8 mouse cellular contexts compared by ENCODE assay signal in genomic region chr7:73399501-73400044, GRCm38 (mm10). TPM values are rescaled to one million over a fixed set of nuclear protein-coding genes. Genes with fewer than 3 reads are reported as not detected.
DNase-seq lines count a peak whose midpoint lies in the region; ATAC-seq and TF ChIP-seq lines count a peak whose summit lies in the region.

No protein-coding gene starts in this region.

- TF ChIP-seq POLR2A in CH12.LX (IDR thresholded peaks at IDR 0.05; ENCODE audit: low read depth, low read length): no peak

- H3K27ac ChIP-seq in CH12.LX (ENCODE audit: insufficient read depth, low read depth): no peak overlapping the region
- no peak overlapping the region for H3K27ac ChIP-seq in heart, embryonic 11.5 days (ENCODE audit: low read depth, low read length)
- no peak overlapping the region for H3K27ac ChIP-seq in kidney, embryonic 14.5 days (ENCODE audit: low read depth, low read length)
- no peak overlapping the region for H3K27ac ChIP-seq in liver, postnatal 0 days (ENCODE audit: low read depth)
- H3K27ac ChIP-seq in neural tube, embryonic 13.5 days (replicated peaks): peak overlapping the region; percentile 89

- WGBS in heart, embryonic 11.5 days (ENCODE audit: insufficient replicate concordance): 3% methylated on average over 19 of the region's 19 CpGs
- WGBS in kidney, embryonic 14.5 days: 2% methylated on average over 19 of the region's 19 CpGs
- WGBS in liver, postnatal 0 days (ENCODE audit: insufficient replicate concordance): 4% methylated on average over 19 of the region's 19 CpGs
- under 1% methylated on average over 19 of the region's 19 CpGs for WGBS in neural tube, embryonic 13.5 days

- TF ChIP-seq CTCF in CH12.LX (conservative IDR thresholded peaks at IDR 0.05 in 1 of 2, IDR thresholded peaks at IDR 0.05 in 1 of 2; ENCODE audit: low read depth in 2 of 2, low read length in 2 of 2): peak; percentile 46 to 83
- TF ChIP-seq CTCF in liver, postnatal 0 days (IDR thresholded peaks at IDR 0.05; ENCODE audit: low read depth): peak; percentile 76

- H3K36me3 ChIP-seq in CH12.LX (replicated peaks in 1 of 2; ENCODE audit: control insufficient read depth in 1 of 2, insufficient read depth in 1 of 2, low read length in 1 of 2): no peaks in the 10 kb centered on the region
- H3K36me3 ChIP-seq in heart, embryonic 11.5 days (ENCODE audit: control insufficient read depth, insufficient read depth, low read length): no peaks in the 10 kb centered on the region
- H3K36me3 ChIP-seq in kidney, embryonic 14.5 days (ENCODE audit: control insufficient read depth, insufficient read depth, low read length): no peaks in the 10 kb centered on the region
- H3K36me3 ChIP-seq in liver, postnatal 0 days (replicated peaks; ENCODE audit: insufficient read depth, low read length): no peaks in the 10 kb centered on the region
- 0 out of 2 replicates have a peak, but pooled peaks cover 4% of the 10 kb centered on the region for H3K36me3 ChIP-seq in neural tube, embryonic 13.5 days

- dilution Hi-C loops in CH12.LX (cut with MboI; ENCODE audit: extremely low pct_ligation_motif_present, extremely low pct_unique_long_range_greater_than_20kb, low sequenced_read_pairs): no loop called here

- TF ChIP-seq RAD21 in CH12.LX (IDR thresholded peaks at IDR 0.05; ENCODE audit: low read depth, low read length): peak; percentile 86

- no peaks in the 10 kb centered on the region for H3K9me3 ChIP-seq in CH12.LX (replicated peaks; ENCODE audit: low read length)
- no peaks in the 10 kb centered on the region for H3K9me3 ChIP-seq in heart, embryonic 11.5 days (replicated peaks; ENCODE audit: control insufficient read depth, low read length)
- no peaks in the 10 kb centered on the region for H3K9me3 ChIP-seq in kidney, embryonic 14.5 days (ENCODE audit: control insufficient read depth, low read length)
- H3K9me3 ChIP-seq in liver, postnatal 0 days (ENCODE audit: low read length): no peaks in the 10 kb centered on the region
- no peaks in the 10 kb centered on the region for H3K9me3 ChIP-seq in neural tube, embryonic 13.5 days

- peaks cover 17% of the 10 kb centered on the region for H3K27me3 ChIP-seq in CH12.LX (replicated peaks)
- peaks cover 45% of the 10 kb centered on the region for H3K27me3 ChIP-seq in heart, embryonic 11.5 days (ENCODE audit: control insufficient read depth, insufficient read depth, low read length)
- no peaks in the 10 kb centered on the region for H3K27me3 ChIP-seq in kidney, embryonic 14.5 days (ENCODE audit: control insufficient read depth, insufficient read depth, low read length)
- peaks cover 43% of the 10 kb centered on the region for H3K27me3 ChIP-seq in liver, postnatal 0 days (ENCODE audit: insufficient read depth, low read length)
- no peaks in the 10 kb centered on the region for H3K27me3 ChIP-seq in neural tube, embryonic 13.5 days

- no peak overlapping the region for H3K9ac ChIP-seq in CH12.LX (ENCODE audit: insufficient read depth, low read depth)
- H3K9ac ChIP-seq in heart, embryonic 11.5 days (ENCODE audit: low read depth, low read length): no peak overlapping the region
- H3K9ac ChIP-seq in kidney, embryonic 14.5 days (ENCODE audit: low read depth, low read length): peak overlapping the region; percentile 44; the same call in 1 of the 2 replicates
- no peak overlapping the region for H3K9ac ChIP-seq in liver, postnatal 0 days (replicated peaks)
- H3K9ac ChIP-seq in neural tube, embryonic 13.5 days: peak overlapping the region; percentile 68

- H3K4me3 ChIP-seq in CH12.LX (replicated peaks in 1 of 3; ENCODE audit: low read depth in 2 of 3, low read length in 2 of 3, poor library complexity in 1 of 3): peak overlapping the region in 2 of 3 experiments; percentile 16 to 32
- H3K4me3 ChIP-seq in heart, embryonic 11.5 days (ENCODE audit: low read depth, low read length): peak overlapping the region; percentile 28
- H3K4me3 ChIP-seq in kidney, embryonic 14.5 days (ENCODE audit: low read length): peak overlapping the region; percentile 35
- no peak overlapping the region for H3K4me3 ChIP-seq in liver, postnatal 0 days (ENCODE audit: low read depth, low read length)
- peak overlapping the region; percentile 31 for H3K4me3 ChIP-seq in neural tube, embryonic 13.5 days

- peak overlapping the region; percentile 67 for H3K4me2 ChIP-seq in CH12.LX (ENCODE audit: insufficient read depth, low read depth, poor library complexity, severe bottlenecking)
- H3K4me2 ChIP-seq in heart, embryonic 11.5 days: peak overlapping the region; percentile 63
- H3K4me2 ChIP-seq in kidney, embryonic 14.5 days (replicated peaks; ENCODE audit: low read depth, low read length): peak overlapping the region; percentile 67
- H3K4me2 ChIP-seq in liver, postnatal 0 days (ENCODE audit: low read depth, low read length): peak overlapping the region; percentile 61
- peak overlapping the region; percentile 90 for H3K4me2 ChIP-seq in neural tube, embryonic 13.5 days

- DNase-seq in CH12.LX (ENCODE audit: extremely low read depth): peak; percentile 86
- peak; percentile 93 for DNase-seq in adrenal gland, postnatal 14 days
- peak; percentile 67 for DNase-seq in embryo, embryonic 11.5 days (ENCODE audit: low read depth, low spot score)
- peak; percentile 71 for DNase-seq in liver, postnatal 0 days
- DNase-seq in urinary bladder, postnatal 36 days (ENCODE audit: low spot score in 2 of 2): peak; percentile 60 to 73

- peak; percentile 60; the same call in 1 of the 2 replicates for ATAC-seq in heart, embryonic 11.5 days (replicated peaks; ENCODE audit: insufficient number of reproducible peaks, low FRiP score, low TSS enrichment)
- ATAC-seq in kidney, embryonic 14.5 days (ENCODE audit: low FRiP score, low TSS enrichment): peak; percentile 55
- peak; percentile 51; the same call in 1 of the 2 replicates for ATAC-seq in liver, postnatal 0 days
- ATAC-seq in neural tube, embryonic 13.5 days (ENCODE audit: low read depth): peak; percentile 71

- peaks cover 3 to 11% of the 10 kb centered on the region in 2 experiments; a peak in 3 of 4 replicates for H3K4me1 ChIP-seq in CH12.LX (ENCODE audit: control insufficient read depth in 1 of 2, insufficient read depth in 2 of 2)
- peaks cover 23% of the 10 kb centered on the region for H3K4me1 ChIP-seq in heart, embryonic 11.5 days (ENCODE audit: control insufficient read depth, insufficient read depth, low read length)
- H3K4me1 ChIP-seq in kidney, embryonic 14.5 days (ENCODE audit: control insufficient read depth, insufficient read depth, low read length): peaks cover 54% of the 10 kb centered on the region
- peaks cover 7% of the 10 kb centered on the region; the same call in 1 of the 2 replicates for H3K4me1 ChIP-seq in liver, postnatal 0 days (ENCODE audit: insufficient read depth)
- H3K4me1 ChIP-seq in neural tube, embryonic 13.5 days (replicated peaks): peaks cover 91% of the 10 kb centered on the region

- in situ Hi-C loops in CH12.LX (cut with MboI; ENCODE audit: low pct_ligation_motif_present, low pct_unique_long_range_greater_than_20kb, low sequenced_read_pairs): loop anchor here (25.0 kb wide), 1 partner anchor 1012 kb away; no protein-coding TSS in a partner anchor

- H3K79me2 ChIP-seq in CH12.LX (replicated peaks; ENCODE audit: control insufficient read depth, extremely low read depth, insufficient read depth, poor library complexity, severe bottlenecking): no peaks in the 10 kb centered on the region

- no peak for TF ChIP-seq EP300 in CH12.LX (IDR thresholded peaks at IDR 0.05; ENCODE audit: low read length)
- no peak for TF ChIP-seq EP300 in liver, postnatal 0 days (IDR thresholded peaks at IDR 0.05; ENCODE audit: low read depth)

TF ChIP-seq in CH12.LX, 34 proteins besides CTCF, POLR2A, EP300 and RAD21 (continues in another document):
- TF ChIP-seq USF2 (conservative IDR thresholded peaks at IDR 0.05; ENCODE audit: low read depth, low read length) (no peak), HCFC1 (IDR thresholded peaks at IDR 0.05; ENCODE audit: low read depth, low read length) (no peak), JUND (conservative IDR thresholded peaks at IDR 0.05; ENCODE audit: low read depth, low read length) (no peak), ZC3H11A (IDR thresholded peaks at IDR 0.05; ENCODE audit: low read depth, low read length) (peak; percentile 50; the same call in 1 of the 2 replicates), JUN (IDR thresholded peaks at IDR 0.05; ENCODE audit: insufficient read depth, low read depth, low read length) (no peak), GABPA (IDR thresholded peaks at IDR 0.05; ENCODE audit: insufficient replicate concordance, low read depth, low read length) (no peak), MAZ (IDR thresholded peaks at IDR 0.05; ENCODE audit: low read depth, low read length) (no peak), PAX5 (IDR thresholded peaks at IDR 0.05; ENCODE audit: low read length) (no peak), SMC3 (IDR thresholded peaks at IDR 0.05; ENCODE audit: low read depth, low read length) (peak; percentile 80), RCOR1 (conservative IDR thresholded peaks at IDR 0.05; ENCODE audit: low read depth, low read length) (no peak), SIN3A (IDR thresholded peaks at IDR 0.05; ENCODE audit: low read length) (no peak), ZMIZ1 (IDR thresholded peaks at IDR 0.05; ENCODE audit: low read depth, low read length) (no peak), BHLHE40 (IDR thresholded peaks at IDR 0.05; ENCODE audit: low read depth, low read length) (no peak), MXI1 (IDR thresholded peaks at IDR 0.05; ENCODE audit: low read depth, low read length) (no peak), IRF4 (IDR thresholded peaks at IDR 0.05; ENCODE audit: low read depth, low read length) (peak; percentile 59), CHD2 (IDR thresholded peaks at IDR 0.05; ENCODE audit: low read length) (peak; percentile 84), ETS1 (conservative IDR thresholded peaks at IDR 0.05; ENCODE audit: low read depth, low read length) (no peak), NELFE (IDR thresholded peaks at IDR 0.05; ENCODE audit: low read depth, low read length) (no peak), MEF2A (IDR thresholded peaks at IDR 0.05; ENCODE audit: borderline replicate concordance, low read depth, low read length) (0 out of 2 replicates have a peak, but pooled peaks have one; percentile 23), MYC (IDR thresholded peaks at IDR 0.05; ENCODE audit: low read depth, low read length) (no peak)

RNA-seq across cellular contexts. Expression of gene Rgma, which starts 24.3 kb away (rescaled TPM):
- 0.04 TPM in 1 of 2 replicates, not detected in the other for total RNA-seq in CH12.LX (2012; rRNA removed)
- total RNA-seq in CH12.LX (2014; rRNA removed): not detected in 2 replicates
- 0.07 TPM in 1 of 2 replicates, not detected in the other for polyA plus RNA-seq in CH12.LX (2012; ENCODE audit: insufficient read length, low read depth)
- total RNA-seq in adrenal gland, postnatal 14 days (2021): 10.0 and 14.0 TPM in 2 replicates
- 4.2 and 5.8 TPM in 2 replicates for polyA plus RNA-seq in heart, embryonic 11.5 days (2014; fragmentation: Nextera tagmentation; extraction: Ambion mirVana)
- polyA plus RNA-seq in kidney, embryonic 14.5 days (2014; fragmentation: Nextera tagmentation; extraction: Ambion mirVana): 17.3 and 18.7 TPM in 2 replicates
- polyA plus RNA-seq in liver, postnatal 0 days (2015; fragmentation: Nextera tagmentation; extraction: Ambion mirVana): 0.12 TPM in 2 replicates
- 41.4 and 49.6 TPM in 2 replicates for polyA plus RNA-seq in neural tube, embryonic 13.5 days (2015; fragmentation: Nextera tagmentation; extraction: Ambion mirVana)

Comparison
In these comparisons a context has a peak if more than half of its experiments do, and no peak if none do; other contexts are left out.
1. H3K9ac ChIP-seq: peak in kidney, embryonic 14.5 days (single experiment) and neural tube, embryonic 13.5 days (single experiment); none in CH12.LX (single experiment), heart, embryonic 11.5 days (single experiment) and liver, postnatal 0 days (single experiment).
2. Peak in every context shown above with its lines, with median percentiles within 50 percentile points of each other: DNase-seq, H3K4me2 ChIP-seq and ATAC-seq.